Mouse (Mus musculus): ENCODE results near the gene Csn2. TPM values are rescaled to one million over a fixed set of nuclear protein-coding genes. Genes with fewer than 3 reads are reported as not detected.

Gene Csn2
- 0.28 TPM in 1 of 2 replicates, not detected in the other for polyA plus RNA-seq (2012; rRNA removed)

DNA sequence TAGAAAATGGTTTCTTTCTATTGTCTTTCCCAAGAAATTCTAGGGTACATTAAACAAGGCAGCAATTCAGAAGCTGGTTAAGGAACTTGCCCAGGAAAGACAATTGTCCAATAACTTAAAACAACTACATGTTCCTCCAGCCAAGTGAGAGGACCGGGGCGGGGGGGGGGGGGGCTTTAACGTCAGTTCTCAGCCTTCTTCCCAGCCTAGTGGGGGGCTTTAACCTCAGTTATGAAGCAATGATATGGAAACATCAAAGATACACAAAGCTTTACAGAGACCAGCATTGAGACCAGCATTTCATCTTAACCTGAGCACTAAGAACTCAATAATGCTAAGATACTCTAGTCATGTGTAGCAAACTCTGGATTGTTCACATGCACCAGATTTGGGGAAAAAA is at the start of gene Csn2:
TSS of gene Csn2 (minus strand) at position 101 of the 400 bp plus-strand sequence.
- no peak within 1 kb of the TSS for H3K27ac ChIP-seq (ENCODE audit: insufficient read depth, low read depth, low read length)
- H3K36me3 ChIP-seq (ENCODE audit: control insufficient read depth, insufficient read depth, low read length), result no peaks in the 10 kb centered on the region
- WGBS, result 76% methylated on average over 3 of the region's 3 CpGs
- H3K4me1 ChIP-seq (ENCODE audit: control insufficient read depth, insufficient read depth, insufficient read length, low read length), result no peaks in the 10 kb centered on the region
- H3K27me3 ChIP-seq (ENCODE audit: control insufficient read depth, insufficient read depth, low read length), result no peaks in the 10 kb centered on the region
- no peak within 1 kb of the TSS for H3K4me3 ChIP-seq (ENCODE audit: low read depth, low read length)
- TF ChIP-seq POLR2A (IDR thresholded peaks at IDR 0.05; ENCODE audit: low read depth, low read length) (no peak), CTCF (IDR thresholded peaks at IDR 0.05; ENCODE audit: extremely low read depth, insufficient read length, insufficient replicate concordance, low read depth, low read length) (no peak)

DNA sequence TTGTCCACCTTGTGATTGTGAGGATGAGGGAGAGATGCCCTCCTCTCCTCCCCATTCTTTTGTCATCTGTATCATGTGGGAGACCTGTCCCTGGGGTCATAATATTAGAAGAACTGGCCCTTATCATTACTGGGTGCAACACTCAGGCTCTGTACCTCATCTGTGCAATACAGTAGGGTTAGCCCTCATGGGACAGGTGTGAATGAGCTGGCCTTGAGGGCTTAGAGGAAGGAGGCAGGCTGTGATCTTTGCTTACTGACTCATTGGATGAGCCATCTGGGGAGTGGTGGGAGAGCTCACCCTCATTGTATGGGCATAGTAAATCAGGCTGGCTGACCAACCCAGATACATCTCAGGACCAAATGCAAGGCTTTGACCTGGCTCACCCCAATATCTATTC is 35.4 kb upstream of the Csn2 start:
- Histone ChIP-seq H3K27me3 (ENCODE audit: control insufficient read depth, insufficient read depth, low read length) (no peaks in the 10 kb centered on the region), H3K4me1 (ENCODE audit: control insufficient read depth, insufficient read depth, insufficient read length, low read length) (no peaks in the 10 kb centered on the region), H3K4me3 (ENCODE audit: low read depth, low read length) (no peak overlapping the region), H3K36me3 (ENCODE audit: control insufficient read depth, insufficient read depth, low read length) (no peaks in the 10 kb centered on the region), H3K27ac (ENCODE audit: insufficient read depth, low read depth, low read length) (no peak overlapping the region)
- TF ChIP-seq POLR2A (IDR thresholded peaks at IDR 0.05; ENCODE audit: low read depth, low read length) (no peak), CTCF (IDR thresholded peaks at IDR 0.05; ENCODE audit: extremely low read depth, insufficient read length, insufficient replicate concordance, low read depth, low read length) (no peak)

DNA sequence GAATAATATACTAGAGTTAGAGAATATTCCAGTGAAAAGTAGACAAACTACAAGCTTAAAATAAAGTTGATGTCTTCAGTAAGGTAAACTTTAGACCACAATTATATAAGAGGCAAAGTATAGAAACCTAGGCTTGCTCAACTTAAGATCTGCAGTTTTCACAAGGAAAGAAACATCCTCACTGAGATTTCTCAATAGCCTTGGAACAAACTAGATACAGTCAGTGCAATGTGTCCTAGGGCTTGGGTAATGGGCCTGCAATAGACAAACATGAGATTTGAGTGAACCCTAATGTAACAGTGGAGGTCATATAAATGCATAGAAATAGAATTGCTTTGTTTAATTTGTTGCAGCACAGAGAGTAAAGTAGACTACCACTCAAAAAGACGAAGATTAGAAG is 6.5 kb upstream of the Csn2 start:
- no peak overlapping the region for H3K4me3 ChIP-seq (ENCODE audit: low read depth, low read length)
- 77% methylated on average over 1 of the region's 1 CpGs for WGBS
- no peaks in the 10 kb centered on the region for H3K36me3 ChIP-seq (ENCODE audit: control insufficient read depth, insufficient read depth, low read length)
- H3K27me3 ChIP-seq (ENCODE audit: control insufficient read depth, insufficient read depth, low read length), result no peaks in the 10 kb centered on the region
- TF ChIP-seq POLR2A (IDR thresholded peaks at IDR 0.05; ENCODE audit: low read depth, low read length), result no peak
- no peak for TF ChIP-seq CTCF (IDR thresholded peaks at IDR 0.05; ENCODE audit: extremely low read depth, insufficient read length, insufficient replicate concordance, low read depth, low read length)
- no peak overlapping the region for H3K27ac ChIP-seq (ENCODE audit: insufficient read depth, low read depth, low read length)
- no peaks in the 10 kb centered on the region for H3K4me1 ChIP-seq (ENCODE audit: control insufficient read depth, insufficient read depth, insufficient read length, low read length)

GRCm38 (mm10) chr5:87665908-87666307 is 33.5 kb downstream of the Csn2 start, which contains the start of gene Csn1s1:
Csn1s1 (plus strand) TSS chr5:87666208.
- Histone ChIP-seq H3K4me3 (ENCODE audit: low read depth, low read length) (no peak within 1 kb of the TSS), H3K27me3 (ENCODE audit: control insufficient read depth, insufficient read depth, low read length) (no peaks in the 10 kb centered on the region), H3K36me3 (ENCODE audit: control insufficient read depth, insufficient read depth, low read length) (no peaks in the 10 kb centered on the region), H3K4me1 (ENCODE audit: control insufficient read depth, insufficient read depth, insufficient read length, low read length) (no peaks in the 10 kb centered on the region), H3K27ac (ENCODE audit: insufficient read depth, low read depth, low read length) (no peak within 1 kb of the TSS)
- TF ChIP-seq POLR2A (IDR thresholded peaks at IDR 0.05; ENCODE audit: low read depth, low read length) (no peak), CTCF (IDR thresholded peaks at IDR 0.05; ENCODE audit: extremely low read depth, insufficient read length, insufficient replicate concordance, low read depth, low read length) (no peak)

DNA sequence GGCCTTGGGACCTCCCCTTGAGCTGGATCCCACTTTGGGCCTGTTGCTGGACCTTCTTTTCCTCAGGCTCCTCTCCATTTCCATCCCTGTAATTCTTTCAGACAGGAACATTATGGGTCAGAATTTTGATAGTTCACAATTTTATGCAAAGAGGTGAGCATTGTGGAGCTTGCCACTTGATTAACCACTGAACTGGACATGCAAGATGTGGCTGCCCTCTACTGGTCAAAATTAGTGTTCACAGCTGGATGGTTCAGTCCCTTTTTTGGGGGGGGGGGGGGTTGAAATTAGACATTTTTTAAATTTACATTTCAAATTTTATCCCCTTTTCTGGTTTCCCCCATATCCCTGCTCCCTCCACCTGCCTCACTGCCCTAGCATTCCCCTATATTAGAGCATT is 56.6 kb downstream of the Csn2 start:
- H3K27ac ChIP-seq (ENCODE audit: insufficient read depth, low read depth, low read length), result no peak overlapping the region
- TF ChIP-seq POLR2A (IDR thresholded peaks at IDR 0.05; ENCODE audit: low read depth, low read length), result no peak
- no peak for TF ChIP-seq CTCF (IDR thresholded peaks at IDR 0.05; ENCODE audit: extremely low read depth, insufficient read length, insufficient replicate concordance, low read depth, low read length)

More for the DNA sequence above, 56.6 kb downstream of the Csn2 start:
- Histone ChIP-seq H3K36me3 (ENCODE audit: control insufficient read depth, insufficient read depth, low read length) (no peaks in the 10 kb centered on the region), H3K27me3 (ENCODE audit: control insufficient read depth, insufficient read depth, low read length) (no peaks in the 10 kb centered on the region), H3K4me1 (ENCODE audit: control insufficient read depth, insufficient read depth, insufficient read length, low read length) (no peaks in the 10 kb centered on the region), H3K4me3 (ENCODE audit: low read depth, low read length) (no peak overlapping the region)

Other genes with a start within 250 kb of the Csn2 start
- not detected in 2 replicates for gene Ugt2a2, start 217.4 kb downstream of the Csn2 start, polyA plus RNA-seq (2012; rRNA removed)
- gene Gm43638, start 212.8 kb downstream of the Csn2 start, polyA plus RNA-seq (2012; rRNA removed), result not detected in 2 replicates
- gene Ugt2a1, start 208.8 kb downstream of the Csn2 start, polyA plus RNA-seq (2012; rRNA removed), result not detected in 2 replicates
- gene Sult1b1, start 161.4 kb downstream of the Csn2 start, polyA plus RNA-seq (2012; rRNA removed), result 3.5 and 7.8 TPM in 2 replicates
- 0.67 and 1.6 TPM in 2 replicates for gene Sult1d1, start 130.6 kb downstream of the Csn2 start, polyA plus RNA-seq (2012; rRNA removed)
- not detected in 2 replicates for gene Sult1e1, start 108.0 kb downstream of the Csn2 start, polyA plus RNA-seq (2012; rRNA removed)
- not detected in 2 replicates for gene Csn1s1, start 33.4 kb downstream of the Csn2 start, polyA plus RNA-seq (2012; rRNA removed)
- gene Csn1s2a, start 74.9 kb upstream of the Csn2 start, polyA plus RNA-seq (2012; rRNA removed), result not detected in 2 replicates
- not detected in 2 replicates for gene Csn1s2b, start 108.5 kb upstream of the Csn2 start, polyA plus RNA-seq (2012; rRNA removed)
- not detected in 2 replicates for gene Prr27, start 126.1 kb upstream of the Csn2 start, polyA plus RNA-seq (2012; rRNA removed)
- not detected in 2 replicates for gene Odam, start 185.4 kb upstream of the Csn2 start, polyA plus RNA-seq (2012; rRNA removed)
- gene Csn3, start 225.9 kb upstream of the Csn2 start, polyA plus RNA-seq (2012; rRNA removed), result not detected in 2 replicates

Measured in small intestine, adult 2 months (tissue).